Mouse (Mus musculus) hindbrain, embryonic 11.5 days (tissue): ENCODE measurements at regions not wholly inside any gene's neighbourhood (a gene's known extent, or its start where the extent isn't known, plus 50 kb on each side); places are given as distances from the start of the nearest gene placed in this dataset.

Experiments
- ATAC-seq: fragments of 200-750 bp; cut with Nextera tagmentation; 2 replicates; pipeline ENCODE4 v1.8.0; 2017; ENCODE audit warnings: mild to moderate bottlenecking, moderate TSS enrichment, moderate library complexity; ENCODE audit not compliant: low FRiP score
- DNase-seq: peaks from one replicate; pipeline ENCODE4 v3.0.0-alpha.2; 2015; ENCODE audit warnings: low spot score
- H3K27ac ChIP-seq: fragments of 300-500 bp; sonication (generic); 2 replicates; pipeline ENCODE4 v1.5.1; 2014; ENCODE audit warnings: mild to moderate bottlenecking, low read depth, low read length
- H3K27me3 ChIP-seq: fragments of 300-500 bp; sonication (generic); 2 replicates; pipeline ENCODE4 v1.6.1; 2014; ENCODE audit warnings: mild to moderate bottlenecking, low read length, moderate library complexity, mixed read lengths; ENCODE audit not compliant: control insufficient read depth, insufficient read depth
- H3K36me3 ChIP-seq: fragments of 300-500 bp; sonication (generic); 2 replicates; pipeline ENCODE4 v1.6.1; 2014; ENCODE audit warnings: mild to moderate bottlenecking, low read length, moderate library complexity, mixed read lengths; ENCODE audit not compliant: control insufficient read depth, insufficient read depth
- H3K4me1 ChIP-seq: fragments of 300-500 bp; sonication (generic); replicated peaks from 2 replicates; pipeline ENCODE4 v1.6.1; 2014; ENCODE audit warnings: low read length, mixed read lengths; ENCODE audit not compliant: control insufficient read depth, insufficient read depth
- H3K4me2 ChIP-seq: fragments of 300-500 bp; sonication (generic); replicated peaks from 2 replicates; pipeline ENCODE4 v1.6.1; 2014; ENCODE audit warnings: mild to moderate bottlenecking, low read depth, low read length
- H3K4me3 ChIP-seq: fragments of 300-500 bp; sonication (generic); 2 replicates; pipeline ENCODE4 v1.5.1; 2014; ENCODE audit warnings: low read depth, low read length
- H3K9ac ChIP-seq: fragments of 300-500 bp; sonication (generic); 2 replicates; pipeline ENCODE4 v1.6.1; 2014; ENCODE audit warnings: low read depth, low read length
- H3K9me3 ChIP-seq: fragments of 300-500 bp; sonication (generic); 2 replicates; pipeline ENCODE4 v1.6.1; 2016; ENCODE audit warnings: low read length; ENCODE audit not compliant: control insufficient read depth
- WGBS: fragments of 180-500 bp; shearing (Covaris S2); extraction: QIAGEN DNeasy Blood & Tissue Kit; methylation state at CpG from one replicate; pipeline ENCODE4 v1.1.7; 2014; 5-methylcytosine and 5-hydroxymethylcytosine counted together

- Histone ChIP-seq H3K9ac (peak overlapping the region; percentile 55; the same call in 1 of the 2 replicates), H3K4me2 (no peak overlapping the region; the same call in 1 of the 2 replicates), H3K36me3 (no peaks in the 10 kb centered on the region), H3K4me1 (peaks cover 6% of the 10 kb centered on the region), H3K27me3 (no peaks in the 10 kb centered on the region), H3K4me3 (no peak overlapping the region), H3K27ac (peak overlapping the region; percentile 99), H3K9me3 (no peaks in the 10 kb centered on the region)
- 36% methylated on average over 11 of the region's 11 CpGs for WGBS
- ATAC-seq (no peak; the same call in 1 of the 2 replicates), DNase-seq (peak; percentile 31)
Measured at GRCm38 (mm10) chr8:10761694-10762305, 246.5 kb downstream of the Irs2 start.

- Histone ChIP-seq H3K36me3 (no peaks in the 10 kb centered on the region), H3K4me1 (peaks cover 6% of the 10 kb centered on the region), H3K4me2 (peak overlapping the region; percentile 11; the same call in 1 of the 2 replicates), H3K27ac (peak overlapping the region; percentile 99), H3K27me3 (no peaks in the 10 kb centered on the region), H3K9me3 (no peaks in the 10 kb centered on the region), H3K9ac (peak overlapping the region; percentile 55), H3K4me3 (no peak overlapping the region)
- DNase-seq (peak; percentile 83), ATAC-seq (peak; percentile 95)
- WGBS = 4% methylated on average over 17 of the region's 17 CpGs
Measured at GRCm38 (mm10) chr8:10760851-10761693, 247.2 kb downstream of the Irs2 start.

DNA sequence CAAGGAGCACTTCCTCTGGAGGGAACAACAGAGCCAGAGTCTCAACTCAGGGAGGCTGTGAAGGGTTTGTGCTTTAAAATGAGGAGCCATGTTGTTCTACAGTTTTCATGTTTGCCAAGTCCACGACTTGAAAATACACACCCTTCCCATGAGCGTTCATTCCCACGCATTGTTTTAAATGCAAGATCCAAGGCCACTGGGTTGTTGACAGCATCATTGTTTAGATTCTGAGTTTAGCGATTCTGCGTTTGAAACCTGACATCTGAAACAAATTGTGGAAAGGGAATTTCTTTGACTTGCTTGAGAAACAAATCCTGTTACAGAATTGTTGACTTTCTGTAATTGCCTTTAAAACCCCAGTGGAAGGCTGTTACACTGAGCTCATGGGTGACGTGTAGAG lies 248.0 kb downstream of the Irs2 start:
- WGBS = 53% methylated on average over 6 of the region's 6 CpGs
- no peaks in the 10 kb centered on the region for H3K36me3 ChIP-seq
- no peak for ATAC-seq
- peak; percentile 37 for DNase-seq
- peaks cover 6% of the 10 kb centered on the region for H3K4me1 ChIP-seq
- no peaks in the 10 kb centered on the region for H3K9me3 ChIP-seq
- peak overlapping the region; percentile 99 for H3K27ac ChIP-seq
- no peak overlapping the region for H3K4me3 ChIP-seq
- H3K4me2 ChIP-seq = no peak overlapping the region
- no peaks in the 10 kb centered on the region for H3K27me3 ChIP-seq
- H3K9ac ChIP-seq = peak overlapping the region; percentile 55

GRCm38 (mm10) chr8:10758151-10758550 lies 250.1 kb downstream of the Irs2 start:
- H3K4me1 ChIP-seq = peaks cover 9% of the 10 kb centered on the region

GRCm38 (mm10) chr8:10754986-10755308 lies 253.3 kb downstream of the Irs2 start:
- no peak for DNase-seq
- Histone ChIP-seq H3K4me2 (no peak overlapping the region), H3K4me1 (0 out of 2 replicates have a peak, but pooled peaks cover 2% of the 10 kb centered on the region), H3K27me3 (no peaks in the 10 kb centered on the region), H3K9ac (no peak overlapping the region), H3K4me3 (no peak overlapping the region), H3K9me3 (no peaks in the 10 kb centered on the region), H3K36me3 (no peaks in the 10 kb centered on the region), H3K27ac (no peak overlapping the region)
- peak; percentile 12; the same call in 1 of the 2 replicates for ATAC-seq
- WGBS = 76% methylated on average over 4 of the region's 4 CpGs

More at GRCm38 (mm10) chr8:10758151-10758550, 250.1 kb downstream of the Irs2 start:
- H3K27ac ChIP-seq = no peak overlapping the region
- no peak overlapping the region for H3K4me2 ChIP-seq
- no peaks in the 10 kb centered on the region for H3K27me3 ChIP-seq
- no peak overlapping the region for H3K4me3 ChIP-seq
- no peaks in the 10 kb centered on the region for H3K9me3 ChIP-seq
- H3K36me3 ChIP-seq = no peaks in the 10 kb centered on the region
- no peak for DNase-seq
- ATAC-seq = no peak
- no peak overlapping the region for H3K9ac ChIP-seq
- WGBS = 87% methylated on average over 4 of the region's 4 CpGs

GRCm38 (mm10) chr8:10754232-10754985 lies 253.8 kb downstream of the Irs2 start:
- H3K4me2 ChIP-seq = no peak overlapping the region
- ATAC-seq = peak; percentile 47; the same call in 1 of the 2 replicates

DNA sequence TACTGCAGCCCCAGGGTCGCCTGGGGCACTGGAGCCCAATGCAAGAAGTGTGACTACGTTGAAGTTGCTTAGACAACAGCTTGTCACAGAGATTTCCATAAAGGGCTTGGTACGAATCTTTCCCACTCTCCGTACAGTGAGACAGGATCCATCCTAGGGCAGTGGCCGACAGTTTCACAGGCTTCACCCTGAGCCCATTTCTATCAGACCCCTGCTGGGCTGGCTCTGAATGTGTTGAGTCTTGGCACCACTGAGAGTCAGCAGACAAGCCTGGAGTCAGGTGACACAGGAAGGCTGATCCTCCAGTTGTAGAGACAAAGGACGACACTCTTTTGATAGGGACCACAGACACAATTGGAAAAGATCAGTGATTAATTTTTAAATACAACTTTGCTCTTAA lies 255.2 kb downstream of the Irs2 start:
- WGBS = 76% methylated on average over 6 of the region's 6 CpGs
- DNase-seq = no peak
- Histone ChIP-seq H3K27me3 (no peaks in the 10 kb centered on the region), H3K4me3 (no peak overlapping the region), H3K27ac (no peak overlapping the region), H3K9me3 (no peaks in the 10 kb centered on the region), H3K9ac (no peak overlapping the region), H3K4me1 (0 out of 2 replicates have a peak, but pooled peaks cover 2% of the 10 kb centered on the region), H3K36me3 (no peaks in the 10 kb centered on the region), H3K4me2 (no peak overlapping the region)
- ATAC-seq = no peak

More at GRCm38 (mm10) chr8:10754232-10754985, 253.8 kb downstream of the Irs2 start:
- Histone ChIP-seq H3K9ac (no peak overlapping the region), H3K27me3 (no peaks in the 10 kb centered on the region), H3K36me3 (no peaks in the 10 kb centered on the region), H3K4me3 (no peak overlapping the region), H3K4me1 (0 out of 2 replicates have a peak, but pooled peaks cover 2% of the 10 kb centered on the region), H3K27ac (no peak overlapping the region), H3K9me3 (no peaks in the 10 kb centered on the region)
- DNase-seq = no peak
- WGBS = 70% methylated on average over 13 of the region's 13 CpGs

GRCm38 (mm10) chr8:10747150-10747549 lies 261.1 kb downstream of the Irs2 start:
- H3K4me1 ChIP-seq = no peaks in the 10 kb centered on the region
- H3K9ac ChIP-seq = no peak overlapping the region
- DNase-seq = no peak
- no peak overlapping the region for H3K27ac ChIP-seq
- ATAC-seq = no peak
- H3K4me3 ChIP-seq = no peak overlapping the region
- 71% methylated on average over 2 of the region's 2 CpGs for WGBS
- H3K36me3 ChIP-seq = no peaks in the 10 kb centered on the region
- H3K4me2 ChIP-seq = no peak overlapping the region
- H3K27me3 ChIP-seq = no peaks in the 10 kb centered on the region
- H3K9me3 ChIP-seq = no peaks in the 10 kb centered on the region
